Mouse (Mus musculus) midbrain, embryonic 13.5 days (tissue): ENCODE measurements at regions not wholly inside any gene's neighbourhood (a gene's known extent, or its start where the extent isn't known, plus 50 kb on each side); places are given as distances from the start of the nearest gene placed in this dataset.

Source experiments
- ATAC-seq: fragments of 200-750 bp; cut with Nextera tagmentation; 2 replicates; pipeline ENCODE4 v1.8.0; 2017; ENCODE audit warnings: mild to moderate bottlenecking, moderate TSS enrichment, moderate library complexity
- H3K27ac ChIP-seq: fragments of 300-500 bp; sonication (generic); 2 replicates; pipeline ENCODE4 v1.5.1; 2015; ENCODE audit warnings: inconsistent platforms, mild to moderate bottlenecking, moderate library complexity
- H3K27me3 ChIP-seq: fragments of 300-500 bp; sonication (generic); 2 replicates; pipeline ENCODE4 v1.6.1; 2015; ENCODE audit warnings: mild to moderate bottlenecking, inconsistent platforms
- H3K36me3 ChIP-seq: fragments of 300-500 bp; sonication (generic); 2 replicates; pipeline ENCODE4 v1.6.1; 2015; ENCODE audit warnings: mild to moderate bottlenecking, inconsistent platforms
- H3K4me1 ChIP-seq: fragments of 300-500 bp; sonication (generic); replicated peaks from 2 replicates; pipeline ENCODE4 v1.6.1; 2015; ENCODE audit warnings: inconsistent platforms
- H3K4me2 ChIP-seq: fragments of 300-500 bp; sonication (generic); replicated peaks from 2 replicates; pipeline ENCODE4 v1.6.1; 2015; ENCODE audit warnings: moderate library complexity, mild to moderate bottlenecking, inconsistent platforms
- H3K4me3 ChIP-seq: fragments of 300-500 bp; sonication (generic); replicated peaks from 2 replicates; pipeline ENCODE4 v1.5.1; 2015; ENCODE audit warnings: mild to moderate bottlenecking, inconsistent platforms
- H3K9ac ChIP-seq: fragments of 300-500 bp; sonication (generic); replicated peaks from 2 replicates; pipeline ENCODE4 v1.6.1; 2015; ENCODE audit warnings: mild to moderate bottlenecking, inconsistent platforms
- H3K9me3 ChIP-seq: fragments of 300-500 bp; sonication (generic); 2 replicates; pipeline ENCODE4 v1.6.1; 2016; ENCODE audit warnings: mild to moderate bottlenecking, inconsistent platforms
- WGBS: fragments of 180-500 bp; shearing (Covaris S2); methylation state at CpG from one replicate; pipeline ENCODE4 v1.1.7; 2015; 5-methylcytosine and 5-hydroxymethylcytosine counted together

DNA sequence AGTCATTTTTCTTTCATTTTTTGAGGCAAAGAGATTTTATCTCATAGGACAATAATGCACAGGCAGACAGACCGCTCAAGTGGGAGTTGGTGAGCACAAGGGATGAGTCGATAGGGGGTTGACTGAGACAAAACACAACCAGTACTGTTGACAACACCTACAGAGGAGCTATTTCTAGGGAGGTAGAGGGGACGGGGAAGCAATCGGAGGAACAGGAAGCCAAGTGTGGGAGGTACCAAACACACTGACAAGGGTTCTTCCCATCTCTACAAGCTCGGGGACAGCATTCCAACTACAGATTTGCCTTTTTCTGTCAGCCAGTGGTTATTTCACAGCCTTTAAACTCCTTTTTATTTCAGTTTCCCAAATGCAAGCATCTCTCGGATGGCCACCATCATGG, 83.3 kb upstream of the AI593442 start:
- Histone ChIP-seq H3K9ac (no peak overlapping the region), H3K36me3 (no peaks in the 10 kb centered on the region), H3K9me3 (no peaks in the 10 kb centered on the region), H3K4me1 (peaks cover 3% of the 10 kb centered on the region; the same call in 1 of the 2 replicates), H3K27ac (no peak overlapping the region), H3K4me3 (no peak overlapping the region), H3K27me3 (no peaks in the 10 kb centered on the region), H3K4me2 (no peak overlapping the region)
- ATAC-seq: no peak
- WGBS: 89% methylated on average over 6 of the region's 6 CpGs

DNA sequence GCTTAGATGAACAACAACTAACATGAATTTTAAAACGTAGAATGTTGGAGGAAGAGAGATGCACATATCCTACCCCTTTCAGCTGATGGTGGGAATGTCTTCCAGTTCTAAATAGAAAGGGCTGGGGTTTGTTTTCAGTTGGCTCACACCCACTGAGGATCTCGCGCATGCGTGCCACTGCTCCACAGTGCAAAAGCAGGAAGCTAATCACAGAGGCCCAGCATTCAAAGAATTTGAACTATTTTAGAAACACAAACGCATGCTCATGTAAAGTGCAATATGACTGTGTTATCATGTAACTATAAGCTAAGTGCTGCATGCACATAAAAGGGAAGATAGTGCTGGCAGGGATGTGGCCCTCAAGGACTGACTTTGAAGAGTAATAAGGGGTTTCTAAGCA, 81.7 kb upstream of the AI593442 start:
- Histone ChIP-seq H3K9me3 (no peaks in the 10 kb centered on the region), H3K4me3 (no peak overlapping the region), H3K4me1 (no peaks in the 10 kb centered on the region), H3K27me3 (no peaks in the 10 kb centered on the region), H3K4me2 (no peak overlapping the region), H3K27ac (no peak overlapping the region), H3K36me3 (no peaks in the 10 kb centered on the region), H3K9ac (no peak overlapping the region)
- 90% methylated on average over 5 of the region's 5 CpGs for WGBS
- ATAC-seq: no peak

- no peaks in the 10 kb centered on the region for H3K9me3 ChIP-seq
- no peak overlapping the region for H3K4me3 ChIP-seq
- no peaks in the 10 kb centered on the region for H3K4me1 ChIP-seq
- no peaks in the 10 kb centered on the region for H3K36me3 ChIP-seq
- WGBS: 92% methylated on average over 3 of the region's 3 CpGs
- H3K27me3 ChIP-seq: no peaks in the 10 kb centered on the region
- H3K9ac ChIP-seq: no peak overlapping the region
- no peak for ATAC-seq
- H3K27ac ChIP-seq: no peak overlapping the region
- H3K4me2 ChIP-seq: no peak overlapping the region
Observed at GRCm38 (mm10) chr9:52748366-52748765, 68.8 kb upstream of the AI593442 start.

- H3K4me1 ChIP-seq: no peaks in the 10 kb centered on the region
- ATAC-seq: no peak
- no peak overlapping the region for H3K4me2 ChIP-seq
- H3K4me3 ChIP-seq: no peak overlapping the region
- no peak overlapping the region for H3K27ac ChIP-seq
- WGBS: 91% methylated on average over 5 of the region's 5 CpGs
- H3K27me3 ChIP-seq: no peaks in the 10 kb centered on the region
- no peaks in the 10 kb centered on the region for H3K9me3 ChIP-seq
- no peak overlapping the region for H3K9ac ChIP-seq
- no peaks in the 10 kb centered on the region for H3K36me3 ChIP-seq
Observed at GRCm38 (mm10) chr9:52738560-52739100, 59.0 kb upstream of the AI593442 start.
